Mouse (Mus musculus) C2C12 (cell line): ENCODE data around the gene Rplp2. TPM values are rescaled to one million over a fixed set of nuclear protein-coding genes. Genes with fewer than 3 reads are reported as not detected.

Experiments used
- H3K27me3 ChIP-seq: one replicate; pipeline ENCODE4 v1.6.1; 2011; ENCODE audit not compliant: control insufficient read depth, insufficient read depth, insufficient read length
- H3K36me3 ChIP-seq: one replicate; pipeline ENCODE4 v1.6.1; 2011; ENCODE audit not compliant: control insufficient read depth, insufficient read depth
- H3K4me3 ChIP-seq: one replicate; pipeline ENCODE4 v1.5.1; 2011; ENCODE audit warnings: mild to moderate bottlenecking, control low read depth; ENCODE audit not compliant: poor library complexity, insufficient read depth, severe bottlenecking
- H3K79me2 ChIP-seq: one replicate; pipeline ENCODE4 v1.6.1; 2011; ENCODE audit not compliant: control insufficient read depth, insufficient read depth
- H3K79me3 ChIP-seq: one replicate; pipeline ENCODE4 v1.6.1; 2011; ENCODE audit warnings: low read depth, control low read depth
- H3ac ChIP-seq: one replicate; pipeline ENCODE3; 2011; ENCODE audit warnings: low read depth; ENCODE audit not compliant: control insufficient read depth, insufficient read length
- CEBPB ChIP-seq: IDR thresholded peaks from one replicate; pipeline ENCODE4 v1.6.1; 2011; ENCODE audit warnings: low read depth, mild to moderate bottlenecking, control low read depth, moderate library complexity
- CTCF ChIP-seq: IDR thresholded peaks from one replicate; pipeline ENCODE4 v1.5.1; 2011; ENCODE audit not compliant: control insufficient read depth, insufficient read depth, insufficient read length
- FOSL1 ChIP-seq: IDR thresholded peaks from one replicate; pipeline ENCODE4 v1.8.0; 2011; ENCODE audit warnings: mild to moderate bottlenecking, low read length; ENCODE audit not compliant: poor library complexity, insufficient read depth, severe bottlenecking
- MAX ChIP-seq: IDR thresholded peaks from one replicate; pipeline ENCODE4 v1.6.1; 2011; ENCODE audit warnings: mild to moderate bottlenecking, control low read depth
- MYOD1 ChIP-seq: IDR thresholded peaks from one replicate; pipeline ENCODE4 v1.6.1; 2011; ENCODE audit warnings: low read depth; ENCODE audit not compliant: control insufficient read depth, insufficient read length
- MYOG ChIP-seq: IDR thresholded peaks from one replicate; pipeline ENCODE4 v1.6.1; 2011; ENCODE audit not compliant: control insufficient read depth, insufficient read length; ENCODE audit errors: extremely low read depth
- USF1 ChIP-seq: IDR thresholded peaks from one replicate; pipeline ENCODE4 v1.6.1; 2011; ENCODE audit warnings: low read depth, mild to moderate bottlenecking, control low read depth, moderate library complexity
- polyA plus RNA-seq: library from polyadenylated mRNA; unstranded; fragments of >200 nt; fragmentation: generic; extraction: Trizol; gene quantifications from one replicate; pipeline ENCODE4 v1.2.1, GENCODE M21; 2012; ENCODE audit warnings: missing spikeins

The Rplp2 gene
- polyA plus RNA-seq, 1 experiment, result 4,785 TPM

DNA sequence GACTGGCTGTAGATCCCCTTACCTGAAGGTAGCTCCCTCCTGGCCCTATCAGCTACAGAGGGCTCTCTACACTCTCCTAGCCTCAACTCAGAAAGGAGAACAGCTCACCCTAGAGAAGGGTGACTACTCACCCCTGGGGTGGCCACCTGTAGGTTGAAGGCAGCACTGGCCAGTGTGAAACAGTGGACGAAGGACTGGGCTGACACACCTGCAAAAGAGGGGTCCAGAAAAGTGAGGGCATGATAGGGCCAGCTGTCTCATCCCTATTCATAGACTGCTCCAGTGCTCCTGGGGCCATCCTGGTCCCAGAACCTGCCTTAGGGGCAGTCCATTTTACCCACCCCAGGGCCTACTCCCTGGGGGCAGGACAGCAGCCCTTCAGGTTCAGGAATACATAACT, 35.5 kb upstream of the Rplp2 start:
- peaks cover 11% of the 10 kb centered on the region for H3K79me2 ChIP-seq
- H3K27me3 ChIP-seq, result no peaks in the 10 kb centered on the region
- no peaks in the 10 kb centered on the region for H3K79me3 ChIP-seq
- no peak for TF ChIP-seq FOSL1
- no peak for TF ChIP-seq CTCF
- no peak for TF ChIP-seq MAX
- no peak for TF ChIP-seq MYOG
- H3ac ChIP-seq, result no peak overlapping the region
- no peaks in the 10 kb centered on the region for H3K36me3 ChIP-seq
- H3K4me3 ChIP-seq, result no peak overlapping the region

DNA sequence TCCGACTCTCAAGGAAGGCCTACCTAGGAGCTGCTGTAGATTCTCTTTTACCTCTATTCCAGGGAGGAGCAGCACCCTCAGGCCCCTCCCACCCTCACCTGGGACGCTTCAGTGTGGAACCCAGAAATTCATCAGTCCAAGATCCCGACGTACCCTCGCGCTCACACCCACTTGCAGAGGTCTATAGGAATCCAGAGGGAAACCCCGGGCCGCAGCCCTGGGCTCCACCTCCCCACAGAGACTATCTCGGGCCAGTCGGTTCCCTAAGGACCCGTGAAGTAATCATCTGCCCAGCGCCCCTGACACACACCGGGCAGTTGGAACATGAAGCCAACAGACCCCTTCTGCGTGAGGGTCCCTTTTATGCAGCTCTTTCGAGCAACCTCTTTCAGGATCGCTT, 33.8 kb upstream of the Rplp2 start:
- H3K4me3 ChIP-seq, result peak overlapping the region; percentile 59
- peaks cover 11% of the 10 kb centered on the region for H3K79me2 ChIP-seq
- H3K79me3 ChIP-seq, result no peaks in the 10 kb centered on the region
- H3ac ChIP-seq, result peak overlapping the region; percentile 78
- TF ChIP-seq CEBPB, result no peak
- no peak for TF ChIP-seq MYOD1
- TF ChIP-seq USF1, result no peak
- no peak for TF ChIP-seq MAX
- TF ChIP-seq CTCF, result no peak
- TF ChIP-seq MYOG, result no peak
- TF ChIP-seq FOSL1, result no peak
- no peaks in the 10 kb centered on the region for H3K36me3 ChIP-seq
- H3K27me3 ChIP-seq, result no peaks in the 10 kb centered on the region

- H3K4me3 ChIP-seq, result peak within 1 kb of the TSS; percentile 59
- no peaks in the 10 kb centered on the region for H3K79me3 ChIP-seq
- H3ac ChIP-seq, result peak within 1 kb of the TSS; percentile 78
- H3K36me3 ChIP-seq, result no peaks in the 10 kb centered on the region
- H3K27me3 ChIP-seq, result no peaks in the 10 kb centered on the region
- H3K79me2 ChIP-seq, result peaks cover 11% of the 10 kb centered on the region
- no peak for TF ChIP-seq FOSL1
- TF ChIP-seq MAX, result no peak
- no peak for TF ChIP-seq CTCF
Observed at GRCm38 (mm10) chr7:141413809-141414584, 33.2 kb upstream of the Rplp2 start, which contains the start of gene Gatd1. Gatd1 (minus strand) TSS chr7:141414136.

DNA sequence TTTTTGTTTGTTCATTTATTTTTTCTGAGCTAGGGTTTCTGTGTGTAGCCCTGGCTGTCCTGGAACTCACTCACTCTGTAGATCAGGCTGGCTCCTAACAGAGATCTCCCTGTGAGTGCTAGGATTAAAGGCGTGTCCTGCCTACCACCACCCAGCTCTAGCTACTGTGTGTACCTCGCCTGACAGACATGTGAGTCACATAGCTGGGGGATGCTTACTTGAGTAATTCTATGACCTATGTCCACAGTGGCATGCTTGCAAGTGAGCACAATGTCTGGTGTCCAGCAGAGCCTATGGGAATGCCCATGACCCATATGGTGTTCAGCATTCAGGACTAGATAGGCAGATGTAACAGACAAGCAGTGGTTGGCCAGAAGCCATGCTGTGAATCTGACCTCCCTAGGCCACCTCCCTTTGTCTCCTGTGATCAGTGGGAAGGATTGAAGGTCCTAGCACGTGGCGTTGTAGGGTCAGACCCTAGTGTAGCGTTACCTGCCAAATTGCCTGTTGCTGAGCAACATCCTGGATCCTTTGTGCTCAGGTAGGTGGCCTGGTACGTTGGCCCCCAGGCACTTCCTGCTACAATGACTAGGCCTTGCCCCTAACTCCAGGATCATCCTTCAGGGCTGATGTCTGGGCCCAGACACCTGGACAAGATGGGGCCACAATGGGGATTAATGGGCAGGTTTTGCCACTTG, 30.9 kb upstream of the Rplp2 start:
- H3K36me3 ChIP-seq, result no peaks in the 10 kb centered on the region
- no peak overlapping the region for H3K4me3 ChIP-seq
- H3K27me3 ChIP-seq, result no peaks in the 10 kb centered on the region
- no peak overlapping the region for H3ac ChIP-seq
- peaks cover 11% of the 10 kb centered on the region for H3K79me2 ChIP-seq
- H3K79me3 ChIP-seq, result no peaks in the 10 kb centered on the region
- no peak for TF ChIP-seq CTCF
- TF ChIP-seq FOSL1, result no peak
- no peak for TF ChIP-seq USF1
- TF ChIP-seq CEBPB, result no peak
- TF ChIP-seq MYOD1, result no peak
- TF ChIP-seq MAX, result no peak
- no peak for TF ChIP-seq MYOG

DNA sequence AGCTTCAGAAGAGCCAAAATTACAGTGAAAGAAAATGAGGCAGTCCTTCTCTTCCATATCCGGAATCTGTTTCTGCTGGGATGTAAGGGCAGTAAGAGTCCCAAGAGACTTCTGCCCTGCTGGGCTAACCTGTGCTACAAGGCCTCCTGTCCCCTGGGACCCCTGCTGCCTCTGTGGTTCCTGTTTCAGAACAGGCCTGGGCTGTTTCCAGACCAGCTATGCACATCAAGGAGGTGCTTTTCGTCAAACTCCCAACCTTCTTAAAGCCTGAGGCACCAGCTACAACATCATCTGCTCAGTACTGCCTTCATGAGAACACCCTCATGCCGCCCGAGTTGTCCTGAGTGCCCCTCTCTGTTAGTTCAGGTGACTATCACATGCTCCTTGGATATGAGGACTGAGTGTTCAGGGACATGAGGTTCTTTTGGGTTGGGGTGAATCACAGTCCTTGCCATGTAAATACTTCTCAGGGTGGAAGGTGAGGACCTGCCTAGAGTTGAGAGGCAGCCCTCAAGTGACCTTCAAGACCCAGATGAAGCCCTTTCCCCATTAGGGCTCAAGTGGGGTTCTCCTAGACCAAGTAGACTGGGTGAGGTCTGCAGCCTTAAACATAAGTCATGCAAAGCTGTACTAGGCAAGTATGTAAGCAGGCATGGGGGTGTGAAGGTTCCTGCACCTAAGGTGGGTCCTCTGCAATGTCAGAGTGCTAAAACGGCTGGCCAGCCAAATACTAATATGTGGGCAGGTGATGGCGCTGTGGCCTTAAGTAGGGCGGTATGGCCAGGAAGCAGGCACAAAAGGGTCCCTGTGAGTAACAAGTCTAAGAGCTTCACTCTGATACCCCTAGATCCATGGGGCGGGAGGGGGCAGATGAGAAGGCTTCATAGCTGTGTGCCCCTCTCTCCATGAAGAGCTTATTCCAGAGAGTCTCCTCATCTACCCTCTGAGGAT, 29.2 kb upstream of the Rplp2 start:
- H3K27me3 ChIP-seq, result no peaks in the 10 kb centered on the region
- TF ChIP-seq CTCF, result no peak
- TF ChIP-seq MYOG, result no peak
- no peak for TF ChIP-seq FOSL1
- no peak for TF ChIP-seq MAX
- no peak for TF ChIP-seq MYOD1
- TF ChIP-seq CEBPB, result no peak
- no peak for TF ChIP-seq USF1
- no peak overlapping the region for H3K4me3 ChIP-seq
- H3K79me3 ChIP-seq, result no peaks in the 10 kb centered on the region
- H3K79me2 ChIP-seq, result peaks cover 8% of the 10 kb centered on the region
- H3ac ChIP-seq, result no peak overlapping the region
- H3K36me3 ChIP-seq, result no peaks in the 10 kb centered on the region
